Mouse (Mus musculus) 3T3-L1 (cell line): ENCODE measurements around the gene Man2b2.

Experiments
- DNase-seq: peaks from one replicate; pipeline ENCODE4 v3.0.0-alpha.2; 2015; ENCODE audit warnings: low read depth, low spot score

Man2b2 gene

DNA sequence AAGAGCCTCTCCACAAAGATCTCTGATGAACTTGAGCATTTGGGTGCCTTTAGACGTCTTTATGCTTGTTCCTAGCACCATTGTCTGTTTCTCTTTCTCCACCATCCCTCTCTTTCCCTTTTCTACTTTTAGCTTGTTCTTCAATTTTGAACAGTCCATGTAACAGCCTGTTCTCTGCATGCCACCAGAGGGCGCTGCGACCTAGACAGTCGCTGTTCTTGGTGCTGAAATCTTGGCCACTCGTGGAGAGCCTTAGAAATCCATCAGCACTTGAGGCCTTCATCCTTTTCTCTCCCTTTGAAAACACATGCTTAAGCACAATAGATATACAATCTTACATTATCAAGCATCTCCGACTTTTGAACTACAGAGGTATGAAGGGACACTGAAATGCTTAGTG is 5.5 kb upstream of the Man2b2 start:
- peak; percentile 84 for DNase-seq

DNA sequence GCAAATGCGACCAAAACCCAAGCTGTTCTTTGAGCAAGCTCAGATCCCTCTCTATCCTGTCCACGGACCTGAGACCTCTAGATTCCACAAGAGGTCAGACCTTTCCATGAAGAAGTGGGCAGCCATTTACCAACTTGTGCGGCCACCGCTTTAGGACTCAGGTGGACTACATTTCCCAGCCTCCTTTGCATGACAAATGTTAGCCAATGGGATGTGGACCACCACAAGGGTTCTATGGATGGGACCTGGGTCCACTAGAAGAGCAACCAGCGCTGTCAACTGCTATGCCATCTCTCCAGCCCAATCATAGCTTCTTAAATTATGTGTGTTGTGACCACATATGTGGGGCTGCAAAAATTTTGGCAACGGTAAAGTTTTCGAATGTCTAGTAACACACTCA is 819 bp upstream of the Man2b2 start:
- DNase-seq = no peak

DNA sequence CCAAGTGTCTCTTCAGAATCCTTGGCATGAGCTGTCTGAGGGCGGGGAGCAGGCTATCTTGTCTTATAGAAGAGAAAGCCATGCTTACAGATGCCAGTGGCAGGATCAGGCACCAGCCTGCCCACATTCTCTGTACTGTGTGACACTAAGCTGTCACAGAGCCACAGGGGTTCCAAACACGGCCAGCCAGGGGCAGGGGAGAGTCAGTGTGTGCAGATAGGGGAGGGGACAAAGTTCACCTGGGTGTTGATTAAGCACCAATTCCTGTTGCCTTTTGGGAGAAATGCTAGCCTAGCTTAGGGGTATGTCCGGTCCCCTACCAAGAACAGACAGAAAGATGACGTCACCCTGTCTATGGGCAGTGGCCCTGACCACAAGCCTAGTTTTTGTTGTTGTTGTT is 1.4 kb downstream of the Man2b2 start:
- DNase-seq = no peak

GRCm38 (mm10) chr5:36822907-36823306 is 7.5 kb downstream of the Man2b2 start:
- no peak for DNase-seq

GRCm38 (mm10) chr5:36820142-36820541 is 10.3 kb downstream of the Man2b2 start:
- DNase-seq = peak; percentile 79

GRCm38 (mm10) chr5:36819742-36820141 is 10.7 kb downstream of the Man2b2 start:
- DNase-seq = no peak

- peak; percentile 64 for DNase-seq
These were observed 12.7 kb downstream of the Man2b2 start for GRCm38 (mm10) chr5:36817738-36818137.

DNA sequence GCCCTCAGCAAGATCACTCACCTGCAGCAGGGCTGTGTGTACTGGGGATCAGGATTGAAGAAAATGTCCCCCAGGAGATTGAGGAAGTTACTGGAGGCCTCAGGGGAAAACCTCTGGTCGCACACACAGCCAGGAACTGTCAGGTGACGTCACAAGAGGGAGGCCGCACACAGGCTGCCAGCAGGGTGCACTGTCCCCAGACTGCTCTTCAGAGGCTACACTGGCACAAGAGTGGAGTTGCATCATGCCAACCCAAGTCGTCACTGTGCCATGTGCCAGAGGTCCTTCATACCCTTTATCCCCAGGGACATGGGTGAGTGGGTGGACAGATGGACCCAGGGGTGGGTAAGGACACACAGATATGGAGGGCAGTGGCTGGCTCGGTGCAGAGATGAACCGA is 15.9 kb downstream of the Man2b2 start:
- peak; percentile 36 for DNase-seq

DNA sequence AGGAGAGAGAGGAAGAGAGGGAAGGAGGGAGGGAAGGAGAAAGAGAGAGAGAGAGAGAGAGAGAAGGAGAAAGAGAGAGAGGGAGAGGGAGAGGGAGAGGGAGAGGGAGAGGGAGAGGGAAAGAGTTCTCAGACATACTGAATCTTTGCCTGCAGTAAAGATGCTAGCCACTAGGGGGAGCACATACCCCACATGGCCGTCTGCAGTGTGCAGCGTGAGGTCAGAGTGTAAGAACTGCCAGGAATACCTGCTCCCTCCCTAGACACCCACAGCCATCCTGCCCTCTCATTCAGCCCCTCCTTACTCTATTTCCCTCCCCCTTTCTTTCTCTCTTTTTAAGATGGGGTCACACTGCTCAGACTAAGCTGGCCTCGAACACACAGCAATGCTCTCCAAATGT is 19.0 kb downstream of the Man2b2 start:
- DNase-seq = peak; percentile 89

DNA sequence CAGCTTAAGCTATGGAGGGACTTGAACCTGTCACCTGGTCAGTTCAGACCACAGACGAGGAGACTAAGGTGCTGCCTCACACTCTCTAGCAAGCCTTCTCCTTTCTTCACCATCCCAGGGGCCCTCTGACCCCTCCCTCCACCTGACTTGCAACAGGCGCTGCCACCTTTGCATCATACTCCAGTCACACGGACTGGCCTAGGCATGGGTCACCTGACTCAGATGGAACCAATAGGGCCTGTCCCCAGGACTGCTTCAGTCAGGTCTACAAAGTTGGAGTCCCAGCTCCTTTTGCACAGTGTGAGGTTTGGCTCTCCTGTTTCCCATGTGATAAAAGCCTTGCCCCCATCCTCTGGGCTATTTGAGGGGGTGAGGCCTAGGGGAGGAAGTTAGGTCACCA is 19.8 kb downstream of the Man2b2 start:
- DNase-seq = no peak

GRCm38 (mm10) chr5:36809123-36809522 is 21.3 kb downstream of the Man2b2 start:
- no peak for DNase-seq

DNA sequence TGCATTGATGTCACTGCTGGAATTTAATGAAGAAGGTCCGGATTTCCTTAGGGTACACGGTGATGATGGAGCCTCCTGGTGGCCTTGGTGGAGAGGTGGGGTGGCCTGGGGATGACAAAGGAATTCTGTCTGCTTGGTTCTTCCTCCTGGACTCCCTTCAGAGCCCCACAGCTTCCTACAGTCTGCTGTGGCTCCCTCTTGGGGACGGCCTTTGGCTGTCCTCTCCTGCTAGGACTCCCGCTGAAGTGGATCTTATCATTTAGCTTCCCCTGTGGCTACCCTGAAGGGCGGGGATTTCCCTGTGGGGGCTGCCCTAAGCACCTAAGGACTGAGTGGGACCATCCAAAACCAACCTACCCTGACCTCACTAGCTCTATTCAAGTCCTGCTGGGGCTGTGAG is 23.3 kb downstream of the Man2b2 start:
- DNase-seq = peak; percentile 31

DNA sequence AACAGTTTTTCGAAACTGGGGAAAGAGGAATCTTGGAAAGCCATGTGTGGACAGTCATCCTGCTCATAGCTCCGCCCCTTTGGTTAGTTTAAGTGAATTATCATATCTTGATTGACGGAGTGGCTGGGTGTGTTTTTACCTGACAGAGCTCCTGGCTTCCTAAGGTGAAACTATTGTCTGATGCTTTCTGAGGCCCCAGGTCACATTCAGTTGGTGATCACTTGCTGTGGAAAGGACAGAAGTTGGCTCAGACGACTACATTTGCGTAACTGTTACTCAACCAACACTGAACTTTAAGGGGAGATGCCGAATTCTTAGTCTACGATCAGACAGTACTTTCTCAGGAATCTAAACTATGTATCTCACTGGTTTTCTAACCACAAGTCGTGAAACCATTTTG is 33.2 kb downstream of the Man2b2 start:
- peak; percentile 77 for DNase-seq

GRCm38 (mm10) chr5:36796296-36797014 is 34.0 kb downstream of the Man2b2 start, which contains the start of gene Mrfap1:
TSS of gene Mrfap1 (minus strand) at chr5:36796772.
- DNase-seq = peak; percentile 91

GRCm38 (mm10) chr5:36795647-36796295 is 34.7 kb downstream of the Man2b2 start:
- peak; percentile 86 for DNase-seq

DNA sequence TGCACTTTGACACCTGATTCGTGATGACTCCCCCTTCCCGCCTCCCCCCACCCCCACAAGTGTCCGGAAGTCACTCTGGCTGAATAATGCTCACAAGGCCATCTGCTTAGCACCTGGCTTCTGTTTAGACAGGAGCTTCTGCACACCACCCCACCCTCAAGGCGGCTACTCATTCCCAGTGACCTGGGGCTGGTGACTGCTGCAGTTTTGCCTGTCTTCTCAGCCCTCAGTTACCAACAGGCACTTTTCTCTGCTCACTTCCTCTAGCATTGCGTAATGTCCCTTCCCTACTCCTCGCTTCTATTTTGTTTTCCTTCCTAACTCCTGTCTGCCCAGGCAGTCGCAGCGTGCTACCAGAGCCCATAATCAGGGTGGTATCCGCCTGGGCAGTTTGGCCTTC is 38.6 kb downstream of the Man2b2 start:
- peak; percentile 41 for DNase-seq

DNA sequence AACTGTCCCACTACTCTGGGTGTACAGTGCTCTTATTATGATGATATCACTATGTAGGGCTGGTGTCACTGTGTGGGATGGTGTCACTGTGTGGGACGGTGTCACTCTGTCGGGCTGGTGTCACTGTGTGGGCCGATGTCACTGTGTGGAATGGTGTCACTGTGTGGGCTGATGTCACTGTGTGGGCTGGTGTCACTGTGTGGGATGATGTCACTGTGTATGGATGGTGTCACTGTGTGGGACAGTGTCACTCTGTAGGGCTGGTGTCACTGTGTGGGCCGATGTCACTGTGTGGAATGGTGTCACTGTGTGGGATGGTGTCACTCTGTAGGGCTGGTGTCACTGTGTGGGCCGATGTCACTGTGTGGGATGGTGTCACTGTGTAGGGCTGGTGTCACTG is 44.4 kb downstream of the Man2b2 start:
- no peak for DNase-seq

- DNase-seq = no peak
These were observed 50.9 kb downstream of the Man2b2 start for GRCm38 (mm10) chr5:36779512-36779911.

DNA sequence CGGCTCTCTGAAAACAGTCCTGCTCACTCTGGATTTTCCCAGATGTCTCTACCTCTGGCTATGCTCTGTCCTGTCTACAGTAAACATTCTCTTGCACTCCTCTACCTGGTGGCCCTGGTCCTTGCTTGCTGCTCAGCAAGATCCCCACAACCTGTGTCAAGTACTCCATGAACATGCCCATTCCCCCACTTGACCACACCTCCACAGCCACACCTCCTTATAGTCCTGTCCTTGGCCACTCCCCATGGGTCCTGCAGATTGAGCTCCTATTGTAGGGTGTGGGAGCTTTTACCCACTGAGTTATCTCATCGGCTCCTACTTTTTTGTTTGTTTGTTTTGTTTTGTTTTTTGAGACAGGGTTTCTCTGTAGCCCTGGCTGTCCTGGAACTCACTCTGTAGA is 51.6 kb downstream of the Man2b2 start:
- DNase-seq = no peak

GRCm38 (mm10) chr5:36777186-36777585 is 53.3 kb downstream of the Man2b2 start:
- DNase-seq = no peak

- no peak for DNase-seq
These were observed 54.4 kb downstream of the Man2b2 start for GRCm38 (mm10) chr5:36776021-36776575.

DNA sequence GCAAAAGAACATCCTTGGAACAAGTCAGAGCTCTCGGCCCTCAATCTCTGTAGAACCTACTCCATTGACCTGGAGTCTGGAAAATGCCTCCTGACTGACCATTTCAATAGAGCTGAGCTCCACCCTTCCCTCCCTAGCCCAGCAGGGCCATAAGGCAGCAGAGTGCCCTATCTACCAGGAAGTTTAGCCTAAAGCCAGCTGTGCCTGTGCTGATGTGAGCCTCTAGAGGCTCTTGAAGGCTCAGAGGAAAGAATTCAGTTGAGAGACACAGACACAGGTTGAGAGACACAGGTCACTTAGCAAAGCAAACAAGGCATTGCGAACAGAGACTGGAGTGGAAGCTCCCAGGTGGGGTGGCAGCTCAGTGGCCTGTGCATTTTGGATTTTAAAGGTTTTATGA is 55.1 kb downstream of the Man2b2 start:
- no peak for DNase-seq

GRCm38 (mm10) chr5:36772586-36772985 is 57.9 kb downstream of the Man2b2 start:
- no peak for DNase-seq
